Mouse (Mus musculus) ES-E14 (cell line): ENCODE measurements at regions not wholly inside any gene's neighbourhood (a gene's known extent, or its start where the extent isn't known, plus 50 kb on each side); places are given as distances from the start of the nearest gene placed in this dataset.

Experiments
- CHD2 ChIP-seq: IDR thresholded peaks from 2 replicates; pipeline ENCODE4 v1.6.1; 2014; ENCODE audit warnings: mild to moderate bottlenecking, low read depth, low read length, inconsistent platforms
- HCFC1 ChIP-seq: IDR thresholded peaks from 2 replicates; pipeline ENCODE4 v1.6.1; 2012; ENCODE audit warnings: low read length, inconsistent platforms, borderline replicate concordance; ENCODE audit not compliant: insufficient read depth
- MAFK ChIP-seq: IDR thresholded peaks from 2 replicates; pipeline ENCODE4 v1.6.1; 2014; ENCODE audit warnings: mild to moderate bottlenecking, low read depth, low read length, inconsistent platforms; ENCODE audit not compliant: insufficient read depth
- ZC3H11A ChIP-seq: IDR thresholded peaks from 2 replicates; pipeline ENCODE4 v1.6.1; 2012; ENCODE audit warnings: low read depth, mild to moderate bottlenecking, inconsistent platforms, low read length, borderline replicate concordance

GRCm38 (mm10) chr12:71778137-71778536, 52.7 kb upstream of the Daam1 start:
- TF ChIP-seq HCFC1 (no peak), CHD2 (no peak), MAFK (no peak), ZC3H11A (no peak)
